Mouse (Mus musculus) mesoderm, embryonic 11.5 days (tissue): ENCODE data around the gene Kazn.

Source experiments
- DNase-seq: peaks from one replicate; pipeline ENCODE4 v3.0.0-alpha.2; 2012; ENCODE audit warnings: low read depth, low spot score

Gene Kazn

GRCm38 (mm10) chr4:142057529-142058216 lies 181.5 kb downstream of the Kazn start:
- no peak for DNase-seq

GRCm38 (mm10) chr4:142055600-142055999 lies 183.6 kb downstream of the Kazn start:
- no peak for DNase-seq

- no peak for DNase-seq
These were observed 184.6 kb downstream of the Kazn start for GRCm38 (mm10) chr4:142054580-142054979.

GRCm38 (mm10) chr4:142053661-142054448 lies 185.3 kb downstream of the Kazn start:
- no peak for DNase-seq

- DNase-seq: no peak
These were observed 185.9 kb downstream of the Kazn start for GRCm38 (mm10) chr4:142053261-142053660.

GRCm38 (mm10) chr4:142052391-142053132 lies 186.6 kb downstream of the Kazn start:
- no peak for DNase-seq
